Mouse (Mus musculus): ENCODE results near the gene Fastkd2. TPM values are rescaled to one million over a fixed set of nuclear protein-coding genes. Genes with fewer than 3 reads are reported as not detected.
A peak's percentile ranks its signal among the peaks of the same experiment; 100 is the strongest.

Fastkd2 gene
- polyA plus RNA-seq (2012; rRNA removed) (21.6 and 25.3 TPM in 2 replicates), polyA plus RNA-seq (2014; fragmentation: Nextera tagmentation; extraction: Ambion mirVana) (60.2 and 63.4 TPM in 2 replicates)

DNA sequence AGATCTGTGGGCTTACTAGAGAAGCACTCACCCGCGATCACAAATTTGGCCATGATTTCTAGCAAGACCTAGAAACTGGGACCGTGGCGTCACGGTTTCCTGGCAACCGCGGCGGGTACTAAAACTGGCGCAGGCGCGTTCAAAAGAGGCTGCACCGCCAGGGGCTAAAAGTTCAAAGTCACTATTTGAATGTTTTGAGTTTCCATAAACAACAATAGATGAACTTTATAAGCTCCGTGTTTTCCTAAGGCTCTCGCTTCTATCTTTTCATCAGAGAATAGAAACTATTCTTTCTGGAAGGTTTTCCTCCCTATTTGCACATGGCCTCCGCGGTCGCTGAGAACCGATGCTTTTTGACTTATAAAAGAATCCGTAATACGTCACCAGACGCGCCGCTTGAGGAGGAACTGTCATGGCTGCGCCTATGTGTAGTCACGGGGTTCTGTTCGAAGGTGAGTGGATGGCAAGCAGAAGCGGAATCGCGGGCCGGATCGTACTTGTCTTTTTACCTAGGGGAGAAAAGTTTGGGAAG, at the start of gene Fastkd2, which contains the start of gene Mdh1b:
Gene Fastkd2 (plus strand): TSS at position 375 of the 532 bp plus-strand sequence.
Gene Mdh1b (minus strand): TSS at position 79 of the 532 bp plus-strand sequence.
- Histone ChIP-seq H3K36me3 (ENCODE audit: control insufficient read depth, insufficient read depth, low read length) (no peaks in the 10 kb centered on the region), H3K9me3 (ENCODE audit: control insufficient read depth, low read length) (no peaks in the 10 kb centered on the region), H3K9ac (ENCODE audit: low read depth, low read length, severe bottlenecking) (peak within 1 kb of the TSS; percentile 53), H3K27ac (replicated peaks; ENCODE audit: low read depth, low read length) (no peak within 1 kb of the TSS), H3K4me1 (ENCODE audit: control insufficient read depth, insufficient read depth, low read length) (peaks cover 8% of the 10 kb centered on the region), H3K4me2 (replicated peaks; ENCODE audit: low read depth, low read length, severe bottlenecking) (peak within 1 kb of the TSS; percentile 57), H3K4me3 (replicated peaks; ENCODE audit: low read length) (peak within 1 kb of the TSS; percentile 70), H3K27me3 (ENCODE audit: control insufficient read depth, insufficient read depth, low read length) (no peaks in the 10 kb centered on the region)
- ATAC-seq (ENCODE audit: low FRiP score, low read depth) (peak; percentile 97), DNase-seq (ENCODE audit: low spot score) (peak; percentile 96)
- TF ChIP-seq POLR2A (IDR thresholded peaks at IDR 0.05; ENCODE audit: borderline replicate concordance, extremely low read depth, insufficient read depth, insufficient read length): peak; percentile 49; the same call in 1 of the 2 replicates
- WGBS: 0% methylated on average over 31 of the region's 31 CpGs

DNA sequence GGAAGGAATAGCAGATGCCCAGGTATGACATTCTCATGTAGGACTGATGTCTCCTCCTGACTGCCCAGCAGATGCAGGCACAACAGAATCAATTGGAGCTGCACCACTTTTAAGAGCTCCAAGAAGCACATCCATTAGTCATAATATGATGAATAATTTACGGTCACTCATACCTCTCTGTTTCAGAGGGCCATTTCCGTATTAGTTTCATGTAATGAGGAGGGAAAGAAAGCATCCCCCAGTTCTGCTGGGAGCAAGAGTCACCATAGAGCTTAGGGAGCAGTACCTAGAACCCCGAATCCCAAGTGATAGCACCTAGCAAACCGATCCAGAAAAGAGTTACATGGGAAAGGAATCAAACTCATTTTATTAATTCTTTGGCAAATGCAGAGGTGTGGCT, 43.6 kb upstream of the Fastkd2 start, which contains the start of gene Dytn:
Gene Dytn (minus strand): TSS at position 101 of the 400 bp plus-strand sequence.
- TF ChIP-seq POLR2A (IDR thresholded peaks at IDR 0.05; ENCODE audit: borderline replicate concordance, extremely low read depth, insufficient read depth, insufficient read length): no peak
- Histone ChIP-seq H3K9me3 (ENCODE audit: control insufficient read depth, low read length) (no peaks in the 10 kb centered on the region), H3K27ac (replicated peaks; ENCODE audit: low read depth, low read length) (no peak within 1 kb of the TSS), H3K36me3 (ENCODE audit: control insufficient read depth, insufficient read depth, low read length) (no peaks in the 10 kb centered on the region), H3K4me3 (replicated peaks; ENCODE audit: low read length) (no peak within 1 kb of the TSS), H3K4me2 (replicated peaks; ENCODE audit: low read depth, low read length, severe bottlenecking) (no peak within 1 kb of the TSS), H3K9ac (ENCODE audit: low read depth, low read length, severe bottlenecking) (no peak within 1 kb of the TSS), H3K4me1 (ENCODE audit: control insufficient read depth, insufficient read depth, low read length) (no peaks in the 10 kb centered on the region), H3K27me3 (ENCODE audit: control insufficient read depth, insufficient read depth, low read length) (0 out of 2 replicates have a peak, but pooled peaks cover under 1% of the 10 kb centered on the region)
- no peak for DNase-seq (ENCODE audit: low spot score)
- ATAC-seq (ENCODE audit: low FRiP score, low read depth): no peak
- WGBS: 81% methylated on average over 4 of the region's 4 CpGs

DNA sequence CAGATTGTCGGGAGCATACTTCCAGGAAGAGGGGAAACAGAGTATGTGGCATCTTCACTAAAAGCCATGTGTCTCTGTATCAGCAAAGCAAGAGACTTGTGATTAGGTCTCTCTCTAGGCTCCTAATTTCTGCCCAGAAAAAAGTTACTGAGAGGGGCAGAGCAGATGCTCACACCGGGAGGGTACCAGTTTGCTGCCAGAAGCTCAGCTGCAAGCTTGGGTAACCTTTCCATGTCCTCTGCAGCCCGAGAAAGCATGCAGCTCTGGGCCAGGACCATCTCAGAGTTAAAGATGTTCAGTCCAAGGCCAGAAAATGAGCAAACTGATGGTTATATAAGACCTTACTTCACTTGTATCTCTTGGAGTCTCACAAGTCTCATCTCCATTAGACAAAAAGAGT, 33.6 kb upstream of the Fastkd2 start:
- Histone ChIP-seq H3K9ac (ENCODE audit: low read depth, low read length, severe bottlenecking) (no peak overlapping the region), H3K9me3 (ENCODE audit: control insufficient read depth, low read length) (no peaks in the 10 kb centered on the region), H3K4me2 (replicated peaks; ENCODE audit: low read depth, low read length, severe bottlenecking) (no peak overlapping the region), H3K4me1 (ENCODE audit: control insufficient read depth, insufficient read depth, low read length) (no peaks in the 10 kb centered on the region), H3K36me3 (ENCODE audit: control insufficient read depth, insufficient read depth, low read length) (no peaks in the 10 kb centered on the region), H3K27me3 (ENCODE audit: control insufficient read depth, insufficient read depth, low read length) (no peaks in the 10 kb centered on the region), H3K27ac (replicated peaks; ENCODE audit: low read depth, low read length) (no peak overlapping the region), H3K4me3 (replicated peaks; ENCODE audit: low read length) (no peak overlapping the region)
- DNase-seq (ENCODE audit: low spot score) (no peak), ATAC-seq (ENCODE audit: low FRiP score, low read depth) (no peak)
- TF ChIP-seq POLR2A (IDR thresholded peaks at IDR 0.05; ENCODE audit: borderline replicate concordance, extremely low read depth, insufficient read depth, insufficient read length): no peak
- 86% methylated on average over 3 of the region's 3 CpGs for WGBS

DNA sequence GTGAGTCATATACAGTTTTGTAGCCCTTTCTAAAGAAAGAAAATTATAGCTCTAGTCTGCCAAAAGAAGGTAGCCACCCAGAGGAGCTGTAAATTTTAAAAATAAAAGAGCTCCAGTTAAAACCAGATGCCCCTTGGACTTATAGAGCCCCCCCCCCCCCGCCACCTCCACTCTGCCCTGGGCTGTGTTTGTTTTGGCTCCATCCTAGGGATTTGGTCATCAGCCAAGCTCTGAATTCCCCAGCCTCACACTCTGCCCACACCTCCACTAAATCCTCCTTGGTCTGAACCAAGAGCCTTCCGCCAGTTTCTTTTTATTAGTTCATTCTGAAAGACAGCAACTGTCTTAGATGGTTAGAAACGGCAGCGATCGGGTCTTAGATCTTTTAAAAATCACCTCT, 24.7 kb upstream of the Fastkd2 start:
- no peaks in the 10 kb centered on the region for H3K27me3 ChIP-seq (ENCODE audit: control insufficient read depth, insufficient read depth, low read length)
- ATAC-seq (ENCODE audit: low FRiP score, low read depth) (peak; percentile 88), DNase-seq (ENCODE audit: low spot score) (peak; percentile 44)
- H3K36me3 ChIP-seq (ENCODE audit: control insufficient read depth, insufficient read depth, low read length): no peaks in the 10 kb centered on the region
- no peaks in the 10 kb centered on the region for H3K9me3 ChIP-seq (ENCODE audit: control insufficient read depth, low read length)
- H3K4me2 ChIP-seq (replicated peaks; ENCODE audit: low read depth, low read length, severe bottlenecking): peak overlapping the region; percentile 23; the same call in 1 of the 2 replicates
- H3K27ac ChIP-seq (replicated peaks; ENCODE audit: low read depth, low read length): no peak overlapping the region
- no peak overlapping the region for H3K4me3 ChIP-seq (replicated peaks; ENCODE audit: low read length)
- H3K9ac ChIP-seq (ENCODE audit: low read depth, low read length, severe bottlenecking): no peak overlapping the region
- H3K4me1 ChIP-seq (ENCODE audit: control insufficient read depth, insufficient read depth, low read length): peaks cover 14% of the 10 kb centered on the region
- WGBS: 18% methylated on average over 5 of the region's 5 CpGs
- TF ChIP-seq POLR2A (IDR thresholded peaks at IDR 0.05; ENCODE audit: borderline replicate concordance, extremely low read depth, insufficient read depth, insufficient read length): no peak

DNA sequence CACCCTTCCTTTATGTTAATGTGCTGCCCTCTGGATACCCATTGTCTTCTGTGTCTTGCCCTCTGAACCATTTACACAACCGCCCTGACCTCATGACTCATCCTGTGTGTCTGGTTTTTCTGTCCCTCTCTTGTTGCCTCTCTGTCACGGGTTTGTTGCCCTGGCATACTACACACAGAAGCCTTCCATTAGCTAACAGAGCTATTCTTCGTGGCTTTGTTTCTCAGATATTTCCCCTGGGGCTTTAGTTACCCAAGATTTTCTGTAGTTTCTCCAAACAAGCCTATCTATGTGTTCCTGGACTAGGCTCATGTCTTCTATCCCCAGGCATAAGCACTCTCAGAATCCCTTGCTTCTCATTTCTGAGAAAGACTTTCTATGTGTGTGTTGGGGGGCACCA, 21.5 kb upstream of the Fastkd2 start:
- H3K36me3 ChIP-seq (ENCODE audit: control insufficient read depth, insufficient read depth, low read length): no peaks in the 10 kb centered on the region
- H3K27me3 ChIP-seq (ENCODE audit: control insufficient read depth, insufficient read depth, low read length): no peaks in the 10 kb centered on the region
- DNase-seq (ENCODE audit: low spot score) (no peak), ATAC-seq (ENCODE audit: low FRiP score, low read depth) (no peak)
- peaks cover 14% of the 10 kb centered on the region for H3K4me1 ChIP-seq (ENCODE audit: control insufficient read depth, insufficient read depth, low read length)
- H3K27ac ChIP-seq (replicated peaks; ENCODE audit: low read depth, low read length): no peak overlapping the region
- H3K4me2 ChIP-seq (replicated peaks; ENCODE audit: low read depth, low read length, severe bottlenecking): no peak overlapping the region
- H3K9ac ChIP-seq (ENCODE audit: low read depth, low read length, severe bottlenecking): no peak overlapping the region
- 75% methylated on average over 3 of the region's 3 CpGs for WGBS
- no peak overlapping the region for H3K4me3 ChIP-seq (replicated peaks; ENCODE audit: low read length)
- no peak for TF ChIP-seq POLR2A (IDR thresholded peaks at IDR 0.05; ENCODE audit: borderline replicate concordance, extremely low read depth, insufficient read depth, insufficient read length)
- no peaks in the 10 kb centered on the region for H3K9me3 ChIP-seq (ENCODE audit: control insufficient read depth, low read length)
